Mouse (Mus musculus) midbrain, embryonic 13.5 days (tissue): ENCODE measurements at regions not wholly inside any gene's neighbourhood (a gene's known extent, or its start where the extent isn't known, plus 50 kb on each side); places are given as distances from the start of the nearest gene placed in this dataset.

Experiments used
- ATAC-seq: fragments of 200-750 bp; cut with Nextera tagmentation; 2 replicates; pipeline ENCODE4 v1.8.0; 2017; ENCODE audit warnings: mild to moderate bottlenecking, moderate TSS enrichment, moderate library complexity
- H3K27ac ChIP-seq: fragments of 300-500 bp; sonication (generic); 2 replicates; pipeline ENCODE4 v1.5.1; 2015; ENCODE audit warnings: inconsistent platforms, mild to moderate bottlenecking, moderate library complexity
- H3K27me3 ChIP-seq: fragments of 300-500 bp; sonication (generic); 2 replicates; pipeline ENCODE4 v1.6.1; 2015; ENCODE audit warnings: mild to moderate bottlenecking, inconsistent platforms
- H3K36me3 ChIP-seq: fragments of 300-500 bp; sonication (generic); 2 replicates; pipeline ENCODE4 v1.6.1; 2015; ENCODE audit warnings: mild to moderate bottlenecking, inconsistent platforms
- H3K4me1 ChIP-seq: fragments of 300-500 bp; sonication (generic); replicated peaks from 2 replicates; pipeline ENCODE4 v1.6.1; 2015; ENCODE audit warnings: inconsistent platforms
- H3K4me2 ChIP-seq: fragments of 300-500 bp; sonication (generic); replicated peaks from 2 replicates; pipeline ENCODE4 v1.6.1; 2015; ENCODE audit warnings: moderate library complexity, mild to moderate bottlenecking, inconsistent platforms
- H3K4me3 ChIP-seq: fragments of 300-500 bp; sonication (generic); replicated peaks from 2 replicates; pipeline ENCODE4 v1.5.1; 2015; ENCODE audit warnings: mild to moderate bottlenecking, inconsistent platforms
- H3K9ac ChIP-seq: fragments of 300-500 bp; sonication (generic); replicated peaks from 2 replicates; pipeline ENCODE4 v1.6.1; 2015; ENCODE audit warnings: mild to moderate bottlenecking, inconsistent platforms
- H3K9me3 ChIP-seq: fragments of 300-500 bp; sonication (generic); 2 replicates; pipeline ENCODE4 v1.6.1; 2016; ENCODE audit warnings: mild to moderate bottlenecking, inconsistent platforms
- WGBS: fragments of 180-500 bp; shearing (Covaris S2); methylation state at CpG from one replicate; pipeline ENCODE4 v1.1.7; 2015; 5-methylcytosine and 5-hydroxymethylcytosine counted together

GRCm38 (mm10) chr8:97942921-97943320, 1473.3 kb downstream of the Cdh8 start:
- H3K4me2 ChIP-seq = no peak overlapping the region
- no peak overlapping the region for H3K4me3 ChIP-seq
- WGBS = 19% methylated on average over 2 of the region's 2 CpGs
- H3K27ac ChIP-seq = no peak overlapping the region
- no peaks in the 10 kb centered on the region for H3K27me3 ChIP-seq
- H3K36me3 ChIP-seq = no peaks in the 10 kb centered on the region
- no peaks in the 10 kb centered on the region for H3K9me3 ChIP-seq
- 0 out of 2 replicates have a peak, but pooled peaks have one; percentile 45 for ATAC-seq
- no peak overlapping the region for H3K9ac ChIP-seq
- peaks cover 5% of the 10 kb centered on the region; the same call in 1 of the 2 replicates for H3K4me1 ChIP-seq

- Histone ChIP-seq H3K27me3 (no peaks in the 10 kb centered on the region), H3K9ac (no peak overlapping the region), H3K4me2 (no peak overlapping the region), H3K4me1 (no peaks in the 10 kb centered on the region), H3K36me3 (no peaks in the 10 kb centered on the region), H3K4me3 (no peak overlapping the region), H3K27ac (no peak overlapping the region), H3K9me3 (no peaks in the 10 kb centered on the region)
- WGBS = 83% methylated on average over 3 of the region's 3 CpGs
- ATAC-seq = no peak
Observed at GRCm38 (mm10) chr8:97936836-97937235, 1479.4 kb downstream of the Cdh8 start.
